Mouse (Mus musculus): Measurements from ENCODE around the gene Cfap77.

DNA sequence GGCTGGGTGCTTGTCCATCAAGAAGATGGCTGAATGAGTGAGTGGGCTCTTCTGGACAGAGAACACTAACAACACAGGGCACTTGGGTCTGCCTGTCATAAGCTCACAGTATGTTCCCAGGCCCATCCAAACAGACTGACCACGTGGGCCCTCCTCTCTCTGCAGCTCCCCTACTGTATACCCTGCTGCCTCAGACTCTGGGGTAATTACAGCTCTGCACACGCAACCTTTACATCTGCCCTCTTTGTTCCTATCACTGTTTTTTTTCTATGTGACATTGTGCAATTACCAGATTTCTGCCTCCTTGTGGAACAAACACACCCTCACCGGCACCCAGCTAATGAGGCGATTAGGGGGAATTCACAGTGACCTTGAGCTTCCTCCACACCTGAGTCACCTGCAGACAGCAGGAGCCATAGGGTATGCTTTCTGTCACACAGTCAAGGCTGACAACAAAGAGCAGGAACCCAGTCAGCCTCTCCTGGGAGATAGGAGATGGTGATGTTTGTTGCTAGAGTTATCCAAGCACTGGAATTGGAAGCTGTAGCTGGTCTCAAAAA, 157.4 kb downstream of the Cfap77 start:
- TF ChIP-seq CTCF (IDR thresholded peaks at IDR 0.05; ENCODE audit: extremely low read depth, insufficient read length, insufficient replicate concordance, low read depth, low read length) (no peak), POLR2A (IDR thresholded peaks at IDR 0.05; ENCODE audit: low read depth, low read length) (no peak)

All from small intestine, adult 2 months (tissue).